Mouse (Mus musculus) left cerebral cortex, postnatal 14 days (tissue): ENCODE measurements at regions not wholly inside any gene's neighbourhood (a gene's known extent, or its start where the extent isn't known, plus 50 kb on each side); places are given as distances from the start of the nearest gene placed in this dataset.
"Not testable (repeated sequence)": the region's sequence is repeated elsewhere in the genome, so short reads cannot be mapped to it uniquely, and the experiment has no call there.

ENCODE experiments used
- DNase-seq, 2 experiments: peaks; one replicate each; pipeline ENCODE4 v3.0.0; 2021 to 2022; ENCODE audit warnings: low spot score in 2 of 2, mixed read lengths in 1 of 2
- intact Hi-C: fragments of 180-260 bp; cut with DNase I; formaldehyde crosslinking; loops from one replicate; pipeline ENCODE4 v1.15.1; 2025

DNA sequence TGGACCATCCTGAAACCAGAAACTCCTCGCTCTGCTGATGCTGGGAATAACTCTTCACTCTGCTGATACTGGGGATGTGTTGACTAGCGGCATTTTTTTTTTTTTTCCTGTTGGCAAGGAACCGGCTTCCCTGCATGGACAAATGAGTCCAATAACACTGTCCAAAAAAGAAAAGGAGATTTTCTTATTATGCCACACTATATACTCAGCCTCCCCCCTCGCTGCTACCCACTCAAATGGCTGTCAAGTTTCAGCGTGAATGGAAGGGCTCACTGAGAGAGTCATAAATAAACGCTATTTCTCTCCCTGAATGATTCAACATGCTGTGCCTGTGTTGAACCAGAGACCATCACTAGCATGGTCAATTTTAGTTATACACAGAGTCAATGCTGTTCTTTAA is 489.2 kb upstream of the Arid1b start:
- peak in 1 of 2 experiments; percentile 27 for DNase-seq
- intact Hi-C loops: no loop called here

DNA sequence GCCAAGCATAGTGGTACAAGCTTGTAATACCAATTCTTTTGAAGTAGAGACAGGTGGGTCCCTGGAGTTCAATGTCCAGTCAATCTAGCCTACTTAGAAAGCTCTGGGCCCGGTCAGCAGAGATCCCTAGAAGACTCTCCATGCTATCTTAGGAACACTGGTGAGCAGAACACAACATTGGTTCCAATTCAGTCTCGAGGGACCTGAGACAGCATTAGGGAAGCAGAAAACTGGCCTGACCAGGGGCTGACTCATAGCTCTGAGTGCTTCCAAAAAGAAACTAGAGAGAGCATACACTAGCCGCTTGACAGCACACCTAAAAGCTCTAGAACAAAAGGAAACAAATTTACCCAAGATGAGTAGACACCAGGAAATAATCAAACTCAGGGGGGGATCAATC is 484.6 kb upstream of the Arid1b start:
- intact Hi-C loops: no loop called here
- DNase-seq: no peak

DNA sequence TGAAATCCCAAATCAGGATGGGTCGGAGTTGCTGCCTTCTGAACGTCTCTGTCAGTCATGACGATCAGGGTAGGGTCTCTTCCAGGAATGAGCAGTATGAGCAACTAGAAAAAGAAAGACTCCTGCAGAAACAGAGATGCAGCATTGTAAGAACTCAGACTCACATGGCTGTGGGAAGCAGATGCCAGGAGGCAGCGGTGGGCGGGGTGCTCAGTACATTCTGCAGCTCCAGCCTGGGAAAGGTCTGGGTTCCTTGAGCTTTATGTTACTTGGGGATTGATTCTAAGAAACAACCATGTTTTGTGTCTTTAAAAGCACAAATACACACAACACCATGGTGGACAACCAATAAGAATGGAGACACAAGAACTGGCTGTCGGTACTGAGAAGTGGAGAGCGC is 478.0 kb upstream of the Arid1b start:
- intact Hi-C loops: no loop called here

DNA sequence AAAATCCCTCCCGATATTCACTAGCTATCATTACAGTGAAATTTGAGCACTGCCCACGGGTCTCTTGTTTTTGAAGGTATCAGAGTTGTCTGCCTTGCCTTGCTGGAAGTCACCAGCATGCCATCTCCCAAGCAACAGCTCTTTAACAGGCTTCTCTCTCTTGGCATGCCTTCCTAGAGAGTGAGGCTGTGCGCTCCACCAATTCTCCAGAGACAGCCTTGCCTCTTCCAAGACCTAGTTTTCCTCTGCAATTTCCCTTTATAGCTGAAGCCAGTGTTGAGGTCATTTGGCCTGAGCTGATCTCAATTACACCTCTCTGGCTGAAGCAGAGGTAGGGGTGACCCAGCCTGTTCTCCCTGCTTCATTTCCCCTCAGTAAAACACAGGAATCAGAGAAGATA is 477.3 kb upstream of the Arid1b start:
- intact Hi-C loops: no loop called here

More for the DNA sequence above, 478.0 kb upstream of the Arid1b start:
- peak; percentile 63 to 74 for DNase-seq

DNA sequence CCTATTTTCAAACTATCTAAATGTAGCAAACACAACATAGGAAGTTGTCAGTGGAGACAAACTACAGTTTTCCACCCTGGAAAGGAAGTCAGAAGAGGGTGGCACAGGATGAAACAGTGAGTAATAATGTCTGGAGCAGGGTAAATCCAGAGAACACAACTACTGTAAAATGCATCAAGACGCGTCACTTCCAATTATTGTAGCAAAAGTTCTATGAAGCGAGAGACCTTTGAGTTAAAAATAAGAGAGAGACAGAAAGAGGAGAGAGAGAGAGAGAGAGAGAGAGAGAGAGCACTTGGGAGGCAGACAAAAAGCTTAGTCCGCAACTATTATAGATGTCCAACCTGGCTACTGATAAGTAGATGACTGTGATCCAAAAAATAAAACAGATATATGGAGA is 473.1 kb upstream of the Arid1b start:
- intact Hi-C loops: no loop called here
- DNase-seq: no peak

More for the DNA sequence above, 477.3 kb upstream of the Arid1b start:
- peak in 1 of 2 experiments; percentile 52 for DNase-seq

DNA sequence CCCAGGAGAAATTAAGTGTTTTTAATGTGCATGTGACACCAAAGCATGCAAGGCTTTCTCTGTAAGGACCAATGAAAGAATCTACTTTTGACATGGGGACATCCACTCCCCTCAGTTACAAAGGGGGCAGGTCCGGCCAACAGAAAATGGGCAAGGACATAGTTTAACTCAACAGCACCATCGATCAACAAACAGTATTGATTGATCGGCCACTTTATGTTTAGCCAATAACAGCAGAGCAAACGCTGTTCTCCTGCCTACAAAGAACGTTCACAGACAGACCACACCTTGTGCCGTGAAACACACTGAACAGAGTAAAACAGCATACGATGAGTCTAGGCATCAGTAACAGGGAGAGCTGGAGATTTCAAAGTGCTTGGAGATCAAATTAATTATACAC is 467.7 kb upstream of the Arid1b start:
- no peak for DNase-seq
- intact Hi-C loops: no loop called here

DNA sequence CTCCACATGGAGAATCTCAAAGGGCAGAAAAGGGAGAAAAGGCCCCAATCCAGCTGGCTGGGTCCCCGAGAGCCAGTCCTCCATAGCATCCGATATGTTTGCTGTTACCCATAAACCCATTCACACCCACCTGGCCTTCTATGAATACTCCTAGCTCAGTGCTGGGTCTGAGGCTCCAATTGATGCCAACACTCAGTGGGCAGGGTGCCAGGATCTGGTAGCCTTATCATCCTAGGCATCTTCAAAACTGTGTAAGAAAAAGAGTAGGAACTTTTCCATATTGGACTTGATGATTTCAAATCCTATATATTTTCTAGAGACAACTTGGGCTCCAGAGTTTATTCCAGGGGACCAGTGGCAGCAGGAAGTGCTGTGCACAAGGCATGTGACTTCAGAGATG is 462.0 kb upstream of the Arid1b start:
- DNase-seq: no peak
- intact Hi-C loops: no loop called here

DNA sequence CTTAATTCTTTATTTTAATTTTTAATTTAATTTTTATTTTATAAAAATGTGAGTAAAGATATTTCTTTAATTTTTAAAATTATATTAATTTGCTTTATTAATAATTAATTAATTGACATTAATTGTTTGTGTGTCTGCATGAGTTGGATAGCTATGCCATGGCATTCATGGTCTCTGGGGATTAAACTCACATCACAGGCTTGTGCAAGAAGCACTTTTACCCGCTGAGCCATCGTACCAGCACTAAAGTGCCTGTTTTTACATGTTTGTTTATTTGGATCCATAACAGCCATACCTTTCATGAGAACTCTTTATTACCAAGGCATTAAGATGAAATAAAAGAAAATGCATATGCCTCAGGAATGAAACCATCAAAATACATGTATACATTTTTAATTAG is 453.7 kb upstream of the Arid1b start:
- intact Hi-C loops: no loop called here
- no peak for DNase-seq

DNA sequence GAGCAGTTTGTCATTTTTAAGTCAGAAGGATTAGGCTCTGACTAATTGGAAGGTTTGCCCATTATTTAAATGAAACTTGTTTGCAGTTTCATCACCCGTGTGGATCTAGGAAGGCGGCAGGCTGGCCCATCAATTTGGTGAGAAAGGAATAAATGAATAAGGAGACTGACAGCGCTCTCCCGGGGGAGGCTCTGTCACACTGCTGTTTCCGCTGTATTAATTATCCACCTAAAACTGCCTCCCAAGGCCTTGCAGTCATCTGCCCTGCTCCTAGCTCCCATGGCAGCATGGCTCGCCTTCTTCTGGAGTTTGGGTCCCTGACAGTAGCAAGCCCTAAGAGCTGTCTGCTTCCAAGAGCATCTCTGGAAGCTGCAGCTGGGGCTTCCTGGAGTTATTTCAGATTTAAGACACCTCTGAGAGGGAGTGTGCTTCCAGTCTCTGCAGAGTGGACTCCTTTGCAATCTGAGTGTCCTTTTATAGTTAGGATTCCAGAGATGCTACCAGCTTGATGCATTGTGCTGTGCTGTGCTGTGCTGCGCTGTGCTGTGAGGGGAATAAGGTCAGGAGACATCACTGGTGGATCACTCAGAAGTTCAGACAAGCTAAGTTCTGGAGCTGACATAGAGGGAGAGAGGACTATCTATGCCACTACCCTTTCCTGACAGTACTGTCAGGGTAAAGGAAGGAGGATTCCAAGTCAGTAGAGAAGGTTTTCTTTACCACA is 452.9 kb upstream of the Arid1b start:
- no peak for DNase-seq
- intact Hi-C loops: no loop called here

DNA sequence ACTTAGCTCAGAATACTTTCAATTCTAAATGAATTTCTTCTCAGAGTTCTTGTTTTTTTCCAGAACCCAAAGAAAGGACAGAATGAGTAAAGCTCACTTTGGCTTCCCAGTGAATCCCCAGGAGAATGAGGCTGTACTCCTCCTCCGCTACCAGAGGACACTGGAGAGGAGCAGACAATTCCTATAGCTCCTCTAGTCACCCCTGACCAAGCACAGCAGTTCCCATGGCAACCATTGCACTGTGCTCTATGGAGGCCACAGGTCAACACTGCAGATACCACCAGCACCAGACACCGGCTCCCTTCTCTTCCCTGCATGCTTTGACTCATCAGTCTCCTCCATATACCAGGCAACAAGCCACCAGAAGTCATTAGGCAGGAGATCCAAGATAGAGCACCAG is 447.6 kb upstream of the Arid1b start:
- intact Hi-C loops: no loop called here
- no peak for DNase-seq

DNA sequence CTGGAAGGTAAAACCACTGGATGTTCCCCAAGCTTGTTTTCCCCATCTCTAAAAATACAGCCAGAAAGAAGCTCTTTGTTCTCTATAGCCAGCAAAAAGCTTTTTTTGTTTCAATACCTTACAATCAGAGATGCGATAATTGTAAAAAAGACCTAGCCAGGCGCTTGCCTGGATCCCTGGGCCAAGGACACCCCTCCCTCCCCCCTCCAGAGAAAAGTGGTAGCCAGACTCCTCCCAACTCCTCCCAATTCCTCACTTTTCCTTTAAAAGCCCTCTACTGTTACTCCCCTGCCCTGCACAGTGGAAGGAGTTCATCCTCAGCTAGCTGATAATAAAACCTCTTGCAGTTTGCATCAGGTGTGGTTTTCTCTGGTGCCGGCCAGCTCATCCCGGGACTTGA is 441.1 kb upstream of the Arid1b start:
- DNase-seq, intact Hi-C loops: not testable (repeated sequence)

DNA sequence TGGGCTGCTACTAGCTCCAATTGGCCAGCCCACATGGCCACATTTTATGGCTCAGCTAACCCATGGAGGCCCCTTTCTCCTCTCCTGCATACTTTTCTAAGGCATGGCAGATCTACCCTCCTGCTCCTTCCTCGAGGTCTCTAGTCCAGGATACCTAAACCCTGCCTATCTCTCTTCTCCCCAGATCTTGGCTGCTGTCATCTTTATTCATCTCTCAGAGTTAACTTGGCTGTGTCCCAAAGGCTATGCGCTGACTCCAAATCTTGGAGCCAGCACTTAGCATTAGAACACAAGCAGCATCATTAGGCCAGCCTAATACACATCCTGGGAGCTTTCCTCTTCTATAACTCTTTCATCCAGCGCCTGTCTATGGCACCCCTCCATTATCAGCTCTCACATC is 430.5 kb upstream of the Arid1b start:
- no peak for DNase-seq
- intact Hi-C loops: no loop called here

DNA sequence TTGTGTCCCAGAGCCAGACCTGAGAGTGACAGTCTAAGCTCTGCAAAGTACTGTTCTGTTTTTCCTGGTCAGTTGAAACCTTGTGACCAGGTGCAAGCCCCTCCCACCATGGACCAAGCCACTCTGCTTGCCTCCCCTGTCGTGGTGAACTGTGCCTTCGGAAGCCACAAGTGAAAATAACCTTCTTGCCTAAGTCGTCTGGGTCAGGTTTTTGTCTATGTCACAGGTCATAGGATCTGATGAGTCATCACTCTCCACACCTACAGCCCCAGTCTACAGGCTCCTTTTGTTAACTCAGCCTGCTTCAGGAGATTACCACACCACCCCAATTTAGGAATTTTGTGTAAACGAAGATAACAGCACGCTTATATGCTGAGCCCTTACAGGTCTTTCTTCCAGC is 417.2 kb upstream of the Arid1b start:
- intact Hi-C loops: no loop called here
- DNase-seq: no peak

DNA sequence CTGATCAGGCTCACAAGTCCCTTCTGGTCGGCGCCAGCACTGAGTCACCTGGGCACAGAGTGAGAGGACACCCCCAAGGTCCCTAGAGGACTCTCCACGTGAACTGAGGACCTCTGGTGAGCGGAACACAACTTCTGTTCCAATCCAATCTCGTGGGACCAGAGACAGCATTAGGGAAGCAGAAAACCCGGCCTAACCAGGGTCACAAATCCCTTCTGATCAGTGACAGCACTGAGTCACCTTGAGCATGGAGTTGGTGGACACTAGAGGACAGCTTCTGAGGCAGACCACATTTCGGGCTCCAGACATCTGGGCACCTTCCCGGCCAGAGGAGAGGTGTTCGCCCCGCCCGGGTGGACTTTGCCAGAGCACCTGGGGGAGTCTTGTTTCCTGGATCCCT is 412.3 kb upstream of the Arid1b start:
- intact Hi-C loops: no loop called here
- DNase-seq: no peak

DNA sequence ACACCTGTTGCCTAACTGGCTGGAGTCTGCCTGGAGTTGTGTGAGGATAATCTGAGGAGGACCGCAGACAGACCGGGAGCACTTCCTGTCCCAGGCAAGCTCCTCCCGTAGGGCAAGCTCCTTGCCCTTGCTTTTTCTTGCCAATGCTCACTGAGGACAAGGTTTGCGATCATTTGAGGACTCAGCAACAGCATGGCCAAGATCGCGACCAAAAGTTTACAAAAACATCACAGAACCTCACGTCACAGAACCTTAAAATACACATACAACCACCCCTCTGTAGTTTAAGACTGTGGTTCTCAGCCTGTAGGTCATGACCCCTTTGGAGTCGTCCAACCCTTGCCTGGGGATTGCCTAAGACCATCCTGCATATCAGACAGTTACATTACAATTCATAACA is 383.7 kb upstream of the Arid1b start:
- intact Hi-C loops: no loop called here
- DNase-seq: no peak

DNA sequence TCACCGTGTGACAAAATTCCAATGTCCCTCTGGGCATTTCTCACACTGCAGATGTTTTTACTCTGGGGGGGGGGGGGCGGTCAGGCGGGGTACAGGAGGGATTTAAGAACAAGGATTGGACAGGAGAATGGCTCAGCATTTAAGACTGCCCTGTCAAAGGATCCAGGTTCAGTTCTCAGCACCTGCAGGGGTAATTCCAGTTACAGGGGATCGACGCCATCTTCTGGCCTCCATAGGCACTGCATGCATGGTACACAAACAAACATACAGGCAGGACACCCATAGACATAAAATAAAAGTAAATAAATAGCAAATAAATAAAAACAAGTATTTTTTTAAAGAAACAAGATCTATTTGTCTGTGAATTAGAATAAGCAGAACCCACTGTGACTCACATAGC is 383.1 kb upstream of the Arid1b start:
- intact Hi-C loops: no loop called here
- no peak for DNase-seq

DNA sequence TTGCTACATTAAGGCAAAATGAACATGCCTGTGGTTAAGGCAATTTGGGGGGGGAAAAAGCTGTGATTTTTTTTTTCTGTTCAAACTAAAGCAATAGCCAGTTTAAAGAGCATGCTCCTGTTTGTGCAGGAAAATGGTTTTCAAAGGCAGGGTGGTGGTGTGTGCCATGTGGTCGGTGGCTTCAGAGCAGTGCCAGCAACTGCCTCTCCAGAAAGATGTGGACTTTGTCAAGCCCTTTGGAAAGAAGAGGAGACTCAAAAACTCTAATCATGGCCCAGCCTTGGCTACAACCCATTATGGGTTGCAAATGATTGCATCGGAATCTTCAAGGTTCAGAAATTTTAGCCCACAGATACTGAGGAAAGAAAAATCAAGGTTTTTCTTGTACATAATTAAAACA is 382.4 kb upstream of the Arid1b start:
- no peak for DNase-seq
- intact Hi-C loops: no loop called here

DNA sequence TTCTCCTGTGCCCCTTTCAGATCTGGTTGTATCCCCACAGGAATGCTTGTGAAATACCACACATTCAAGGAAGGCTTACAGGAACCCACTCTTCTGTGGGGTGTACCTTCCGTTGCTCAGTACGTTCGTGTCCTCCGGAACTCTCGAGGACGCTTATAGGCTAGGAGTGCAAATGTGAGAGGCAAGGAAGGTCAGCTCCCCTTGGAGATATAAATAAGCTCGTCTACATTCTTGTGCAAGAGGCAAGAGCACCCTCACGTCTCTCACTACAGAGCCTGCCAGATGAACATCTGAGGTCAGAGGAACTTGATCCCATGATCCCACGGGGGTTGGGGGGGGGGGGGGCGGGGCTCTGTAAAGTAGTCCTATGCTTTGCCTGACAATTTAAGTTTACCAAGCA is 382.0 kb upstream of the Arid1b start:
- intact Hi-C loops: no loop called here
- DNase-seq: no peak

DNA sequence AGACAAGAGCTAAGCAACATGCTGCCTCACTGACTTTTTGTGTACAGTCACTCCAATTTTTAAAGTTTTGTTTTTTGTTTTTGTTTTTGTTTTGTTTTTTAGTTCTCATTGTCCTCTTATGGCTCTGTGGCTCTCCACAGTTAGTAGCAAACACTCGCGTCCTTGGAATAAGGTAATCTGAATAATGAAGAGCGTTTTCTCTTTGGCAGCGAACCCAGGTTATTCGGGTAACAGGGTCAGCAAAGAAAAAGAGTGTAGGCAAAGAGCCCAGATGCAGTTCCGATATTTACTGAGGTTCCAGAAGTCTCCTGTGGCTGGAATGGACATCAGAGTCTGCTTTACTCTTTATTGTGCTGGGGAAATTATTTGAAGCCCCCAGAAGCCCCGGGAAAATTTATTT is 381.4 kb upstream of the Arid1b start:
- DNase-seq: peak in 1 of 2 experiments; percentile 8
- intact Hi-C loops: no loop called here

DNA sequence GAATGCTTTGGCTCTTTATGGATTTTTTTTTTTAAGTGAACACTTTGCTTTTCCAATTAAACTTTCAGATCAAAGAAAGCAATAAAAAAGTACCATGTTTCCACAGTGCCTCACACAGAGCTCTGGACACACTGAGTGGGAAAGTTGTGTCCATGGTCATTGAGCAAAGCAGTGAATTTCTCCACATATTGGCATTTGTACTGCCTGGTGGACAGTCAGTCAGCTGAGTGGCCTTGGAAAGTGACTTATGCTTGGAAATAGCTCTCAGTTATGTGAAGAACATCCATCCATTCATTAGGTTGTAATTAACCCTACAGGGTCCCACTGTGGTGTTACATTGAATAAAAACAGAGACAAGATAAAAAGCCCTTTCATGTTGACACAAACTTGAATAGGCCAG is 373.8 kb upstream of the Arid1b start:
- intact Hi-C loops: no loop called here

DNA sequence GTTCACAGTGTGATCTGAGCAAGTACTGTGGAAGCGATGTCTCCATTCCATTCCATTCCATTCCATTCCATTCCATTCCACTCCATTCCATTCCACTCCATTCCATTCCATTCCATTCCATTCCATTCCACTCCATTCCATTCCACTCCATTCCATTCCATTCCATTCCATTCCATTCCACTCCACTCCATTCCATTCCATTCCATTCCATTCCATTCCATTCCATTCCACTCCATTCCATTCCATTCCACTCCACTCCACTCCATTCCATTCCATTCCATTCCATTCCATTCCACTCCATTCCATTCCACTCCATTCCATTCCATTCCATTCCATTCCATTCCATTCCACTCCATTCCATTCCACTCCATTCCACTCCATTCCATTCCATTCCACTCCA is 368.0 kb upstream of the Arid1b start:
- DNase-seq, intact Hi-C loops: not testable (repeated sequence)

More for the DNA sequence above, 373.8 kb upstream of the Arid1b start:
- DNase-seq: no peak

DNA sequence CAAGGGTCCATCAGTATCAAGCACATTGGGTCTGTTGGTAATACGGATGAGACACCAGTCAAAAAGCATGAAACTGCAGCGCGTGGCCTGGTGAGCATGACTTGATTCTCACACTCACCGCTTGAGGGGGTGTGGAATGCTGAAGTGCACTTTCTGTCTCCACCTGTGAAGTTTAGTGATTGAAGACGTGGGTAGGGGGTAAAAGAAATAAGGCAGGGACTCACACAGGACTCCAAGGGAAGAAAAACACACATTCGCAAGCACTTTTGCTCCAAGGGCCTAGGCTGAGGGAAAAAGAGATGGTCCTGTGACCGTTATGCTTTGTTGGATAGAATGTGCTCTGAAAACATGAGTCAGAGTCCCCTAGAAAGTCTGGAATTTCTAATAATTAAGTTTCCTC is 366.6 kb upstream of the Arid1b start:
- no peak for DNase-seq
- intact Hi-C loops: no loop called here
